Mouse (Mus musculus) stomach, postnatal 0 days (tissue): Measurements from ENCODE around the gene C330007P06Rik. TPM values are rescaled to one million over a fixed set of nuclear protein-coding genes. Genes with fewer than 3 reads are reported as not detected.

ENCODE experiments used
- ATAC-seq: fragments of 200-750 bp; cut with Nextera tagmentation; 2 replicates; pipeline ENCODE4 v1.8.0; 2017; ENCODE audit not compliant: low FRiP score, low TSS enrichment
- DNase-seq: peaks from one replicate; pipeline ENCODE4 v3.0.0-alpha.2; 2016; ENCODE audit warnings: low spot score
- H3K27ac ChIP-seq: fragments of 300-500 bp; sonication (generic); replicated peaks from 2 replicates; pipeline ENCODE4 v1.5.1; 2014; ENCODE audit warnings: mild to moderate bottlenecking, control low read depth
- H3K27me3 ChIP-seq: fragments of 300-500 bp; sonication (generic); 2 replicates; pipeline ENCODE4 v1.6.1; 2014; ENCODE audit warnings: low read length; ENCODE audit not compliant: control insufficient read depth, insufficient read depth
- H3K36me3 ChIP-seq: fragments of 300-500 bp; sonication (generic); 2 replicates; pipeline ENCODE4 v1.6.1; 2014; ENCODE audit warnings: low read length, mixed read lengths; ENCODE audit not compliant: control insufficient read depth, insufficient read depth
- H3K4me1 ChIP-seq: fragments of 300-500 bp; sonication (generic); replicated peaks from 2 replicates; pipeline ENCODE4 v1.6.1; 2014; ENCODE audit warnings: antibody characterized with exemption; ENCODE audit not compliant: control insufficient read depth, insufficient read depth
- H3K4me2 ChIP-seq: fragments of 300-500 bp; sonication (generic); replicated peaks from 2 replicates; pipeline ENCODE4 v1.6.1; 2014; ENCODE audit warnings: low read depth, mild to moderate bottlenecking, control low read depth, moderate library complexity
- H3K4me3 ChIP-seq: fragments of 300-500 bp; sonication (generic); 2 replicates; pipeline ENCODE4 v1.5.1; 2014; ENCODE audit warnings: low read depth, low read length, control low read depth
- H3K9ac ChIP-seq: fragments of 300-500 bp; sonication (generic); 2 replicates; pipeline ENCODE4 v1.6.1; 2014; ENCODE audit warnings: mild to moderate bottlenecking, low read length, control low read depth, mixed read lengths
- H3K9me3 ChIP-seq: fragments of 300-500 bp; sonication (generic); 2 replicates; pipeline ENCODE4 v1.6.1; 2016; ENCODE audit warnings: low read length; ENCODE audit not compliant: control insufficient read depth
- CTCF ChIP-seq: IDR thresholded peaks from 2 replicates; pipeline ENCODE4 v1.5.1; 2016; ENCODE audit warnings: antibody characterized with exemption, low read depth, mild to moderate bottlenecking, moderate library complexity
- EP300 ChIP-seq: optimal IDR thresholded peaks from 2 replicates; pipeline ENCODE3; 2016; ENCODE audit warnings: antibody characterized with exemption
- WGBS: fragments of 180-500 bp; shearing (Covaris S2); extraction: QIAGEN DNeasy Blood & Tissue Kit; methylation state at CpG from one replicate; pipeline ENCODE4 v1.1.7; 2014; 5-methylcytosine and 5-hydroxymethylcytosine counted together
- polyA plus RNA-seq: library from polyadenylated mRNA; unstranded; fragments of >200 nt; fragmentation: Nextera tagmentation; extraction: Ambion mirVana; gene quantifications from 2 replicates; pipeline ENCODE4 v1.2.1, GENCODE M21; 2015

C330007P06Rik gene
- polyA plus RNA-seq, 1 experiment from 2014 or later: 14.6 TPM

- no peak for ATAC-seq
- Histone ChIP-seq H3K4me3 (no peak overlapping the region), H3K9me3 (no peaks in the 10 kb centered on the region), H3K9ac (no peak overlapping the region), H3K27me3 (no peaks in the 10 kb centered on the region), H3K27ac (no peak overlapping the region), H3K4me2 (no peak overlapping the region), H3K4me1 (no peaks in the 10 kb centered on the region), H3K36me3 (no peaks in the 10 kb centered on the region)
- DNase-seq: no peak
- WGBS: 72% methylated on average over 3 of the region's 3 CpGs
- TF ChIP-seq EP300 (no peak), CTCF (no peak)
These were observed 3.5 kb downstream of the C330007P06Rik start for GRCm38 (mm10) chrX:36870372-36870771.

GRCm38 (mm10) chrX:36864609-36865328 lies 9.1 kb downstream of the C330007P06Rik start:
- no peak for DNase-seq
- Histone ChIP-seq H3K4me3 (peak overlapping the region; percentile 39), H3K9ac (no peak overlapping the region), H3K27ac (no peak overlapping the region), H3K36me3 (no peaks in the 10 kb centered on the region), H3K4me1 (no peaks in the 10 kb centered on the region), H3K4me2 (peak overlapping the region; percentile 23; the same call in 1 of the 2 replicates), H3K9me3 (no peaks in the 10 kb centered on the region), H3K27me3 (no peaks in the 10 kb centered on the region)
- WGBS: 50% methylated on average over 8 of the region's 8 CpGs
- no peak for TF ChIP-seq EP300
- no peak for TF ChIP-seq CTCF
- no peak for ATAC-seq

- Histone ChIP-seq H3K36me3 (no peaks in the 10 kb centered on the region), H3K4me1 (no peaks in the 10 kb centered on the region), H3K9ac (peak overlapping the region; percentile 58), H3K27me3 (no peaks in the 10 kb centered on the region), H3K4me3 (peak overlapping the region; percentile 39), H3K4me2 (peak overlapping the region; percentile 44), H3K9me3 (no peaks in the 10 kb centered on the region), H3K27ac (no peak overlapping the region)
- peak; percentile 87 for ATAC-seq
- DNase-seq: peak; percentile 81
- 18% methylated on average over 38 of the region's 44 CpGs for WGBS
- TF ChIP-seq EP300: no peak
- no peak for TF ChIP-seq CTCF
These were observed 9.9 kb downstream of the C330007P06Rik start for GRCm38 (mm10) chrX:36863766-36864608.

GRCm38 (mm10) chrX:36852631-36853030 lies 21.3 kb downstream of the C330007P06Rik start:
- DNase-seq: no peak
- no peak overlapping the region for H3K27ac ChIP-seq
- H3K9ac ChIP-seq: no peak overlapping the region
- no peak for ATAC-seq
- H3K9me3 ChIP-seq: no peaks in the 10 kb centered on the region
- H3K4me3 ChIP-seq: no peak overlapping the region
- 84% methylated on average over 8 of the region's 8 CpGs for WGBS
- no peaks in the 10 kb centered on the region for H3K27me3 ChIP-seq
- no peaks in the 10 kb centered on the region for H3K36me3 ChIP-seq
- no peak overlapping the region for H3K4me2 ChIP-seq
- TF ChIP-seq CTCF (no peak), EP300 (no peak)
- H3K4me1 ChIP-seq: no peaks in the 10 kb centered on the region

DNA sequence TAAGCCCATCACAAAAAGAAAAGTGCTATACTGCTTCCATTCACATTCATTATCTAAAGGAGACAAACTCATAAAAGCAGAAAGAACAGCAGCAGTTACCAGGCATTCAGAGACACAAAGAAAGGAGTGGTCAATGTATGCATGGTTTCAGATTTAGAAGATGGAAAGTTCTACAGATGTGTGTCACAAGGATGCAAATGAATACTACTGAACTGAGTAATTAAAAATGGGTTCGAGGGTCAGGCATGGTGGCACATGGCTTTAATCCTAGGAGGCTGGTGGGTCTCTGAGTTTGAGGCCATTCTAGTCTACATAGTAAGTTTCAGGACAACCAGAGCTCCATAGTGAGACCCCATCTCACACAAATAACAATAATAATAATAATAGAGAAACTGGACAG lies 26.8 kb downstream of the C330007P06Rik start:
- 89% methylated on average over 1 of the region's 1 CpGs for WGBS
- TF ChIP-seq EP300: no peak
- TF ChIP-seq CTCF: no peak
- no peaks in the 10 kb centered on the region for H3K27me3 ChIP-seq
- no peaks in the 10 kb centered on the region for H3K9me3 ChIP-seq
- no peak overlapping the region for H3K4me3 ChIP-seq
- no peaks in the 10 kb centered on the region for H3K4me1 ChIP-seq
- H3K9ac ChIP-seq: no peak overlapping the region
- DNase-seq: no peak
- no peak overlapping the region for H3K27ac ChIP-seq
- ATAC-seq: no peak
- H3K4me2 ChIP-seq: no peak overlapping the region
- H3K36me3 ChIP-seq: no peaks in the 10 kb centered on the region
